Mouse (Mus musculus): ENCODE data around the gene Irgq. TPM values are rescaled to one million over a fixed set of nuclear protein-coding genes. Genes with fewer than 3 reads are reported as not detected.
A peak's percentile ranks its signal among the peaks of the same experiment; 100 is the strongest.

The Irgq gene
- polyA plus RNA-seq, 1 experiment from 2014 or later, result 8.0 TPM

- Histone ChIP-seq H3K9ac (ENCODE audit: low read length) (peak overlapping the region; percentile 89), H3K9me3 (ENCODE audit: control insufficient read depth, low read length) (0 out of 2 replicates have a peak, but pooled peaks cover 2% of the 10 kb centered on the region), H3K36me3 (ENCODE audit: control insufficient read depth, insufficient read depth, low read length) (peaks cover 13% of the 10 kb centered on the region), H3K27me3 (ENCODE audit: control insufficient read depth, insufficient read depth, low read length) (no peaks in the 10 kb centered on the region), H3K4me1 (ENCODE audit: control insufficient read depth in 2 of 2, insufficient read depth in 2 of 2, low read length in 2 of 2) (peaks cover 7 to 10% of the 10 kb centered on the region in 2 experiments), H3K4me3 (ENCODE audit: control insufficient read depth in 1 of 2, insufficient read depth in 1 of 2, low read depth in 1 of 2, low read length in 2 of 2) (peak overlapping the region; percentile 88 to 94), H3K4me2 (ENCODE audit: low read length) (peak overlapping the region; percentile 70), H3K27ac (replicated peaks in 1 of 2; ENCODE audit: control insufficient read depth in 1 of 2, insufficient read depth in 1 of 2, low read depth in 2 of 2, low read length in 2 of 2) (peak overlapping the region; percentile 53 to 72; a peak in 3 of 4 replicates)
- ATAC-seq (ENCODE audit: insufficient number of reproducible peaks, insufficient read depth, low FRiP score, low read depth), result peak; percentile 98
- under 1% methylated on average over 57 of the region's 57 CpGs for WGBS
These were observed 16.3 kb downstream of the Irgq start for GRCm38 (mm10) chr7:24546634-24547389.

- H3K9me3 ChIP-seq (ENCODE audit: control insufficient read depth, low read length), result 0 out of 2 replicates have a peak, but pooled peaks cover 2% of the 10 kb centered on the region
- H3K4me2 ChIP-seq (ENCODE audit: low read length), result peak overlapping the region; percentile 70
- peak overlapping the region; percentile 89 for H3K9ac ChIP-seq (ENCODE audit: low read length)
- H3K4me1 ChIP-seq (ENCODE audit: control insufficient read depth in 2 of 2, insufficient read depth in 2 of 2, low read length in 2 of 2), result peaks cover 7 to 10% of the 10 kb centered on the region in 2 experiments
- 27% methylated on average over 13 of the region's 13 CpGs for WGBS
- peak overlapping the region; percentile 88 to 94 for H3K4me3 ChIP-seq (ENCODE audit: control insufficient read depth in 1 of 2, insufficient read depth in 1 of 2, low read depth in 1 of 2, low read length in 2 of 2)
- peak overlapping the region in 1 of 2 experiments; percentile 48; a peak in 1 of 4 replicates for H3K27ac ChIP-seq (replicated peaks in 1 of 2; ENCODE audit: control insufficient read depth in 1 of 2, insufficient read depth in 1 of 2, low read depth in 2 of 2, low read length in 2 of 2)
- peaks cover 20% of the 10 kb centered on the region for H3K36me3 ChIP-seq (ENCODE audit: control insufficient read depth, insufficient read depth, low read length)
- no peaks in the 10 kb centered on the region for H3K27me3 ChIP-seq (ENCODE audit: control insufficient read depth, insufficient read depth, low read length)
- no peak for ATAC-seq (ENCODE audit: insufficient number of reproducible peaks, insufficient read depth, low FRiP score, low read depth)
These were observed 17.1 kb downstream of the Irgq start for GRCm38 (mm10) chr7:24547534-24548036.

- Histone ChIP-seq H3K36me3 (ENCODE audit: control insufficient read depth, insufficient read depth, low read length) (peaks cover 47% of the 10 kb centered on the region), H3K4me2 (ENCODE audit: low read length) (no peak overlapping the region)
These were observed 21.7 kb downstream of the Irgq start for GRCm38 (mm10) chr7:24551985-24552759.

GRCm38 (mm10) chr7:24555786-24556185 lies 25.3 kb downstream of the Irgq start:
- Histone ChIP-seq H3K9ac (ENCODE audit: low read length) (no peak overlapping the region), H3K4me2 (ENCODE audit: low read length) (no peak overlapping the region), H3K36me3 (ENCODE audit: control insufficient read depth, insufficient read depth, low read length) (peaks cover 55% of the 10 kb centered on the region), H3K4me1 (ENCODE audit: control insufficient read depth in 2 of 2, insufficient read depth in 2 of 2, low read length in 2 of 2) (no peaks in the 10 kb centered on the region), H3K4me3 (ENCODE audit: control insufficient read depth in 1 of 2, insufficient read depth in 1 of 2, low read depth in 1 of 2, low read length in 2 of 2) (no peak overlapping the region), H3K27me3 (ENCODE audit: control insufficient read depth, insufficient read depth, low read length) (no peaks in the 10 kb centered on the region), H3K9me3 (ENCODE audit: control insufficient read depth, low read length) (no peaks in the 10 kb centered on the region), H3K27ac (replicated peaks in 1 of 2; ENCODE audit: control insufficient read depth in 1 of 2, insufficient read depth in 1 of 2, low read depth in 2 of 2, low read length in 2 of 2) (no peak overlapping the region)
- 97% methylated on average over 10 of the region's 10 CpGs for WGBS
- ATAC-seq (ENCODE audit: insufficient number of reproducible peaks, insufficient read depth, low FRiP score, low read depth), result no peak

More at GRCm38 (mm10) chr7:24551985-24552759, 21.7 kb downstream of the Irgq start:
- Histone ChIP-seq H3K9me3 (ENCODE audit: control insufficient read depth, low read length) (no peaks in the 10 kb centered on the region), H3K27ac (replicated peaks in 1 of 2; ENCODE audit: control insufficient read depth in 1 of 2, insufficient read depth in 1 of 2, low read depth in 2 of 2, low read length in 2 of 2) (no peak overlapping the region), H3K9ac (ENCODE audit: low read length) (no peak overlapping the region), H3K4me3 (ENCODE audit: control insufficient read depth in 1 of 2, insufficient read depth in 1 of 2, low read depth in 1 of 2, low read length in 2 of 2) (no peak overlapping the region), H3K27me3 (ENCODE audit: control insufficient read depth, insufficient read depth, low read length) (no peaks in the 10 kb centered on the region), H3K4me1 (ENCODE audit: control insufficient read depth in 2 of 2, insufficient read depth in 2 of 2, low read length in 2 of 2) (peaks cover 3 to 6% of the 10 kb centered on the region in 2 experiments)
- WGBS, result 86% methylated on average over 12 of the region's 12 CpGs
- ATAC-seq (ENCODE audit: insufficient number of reproducible peaks, insufficient read depth, low FRiP score, low read depth), result no peak

- ATAC-seq (ENCODE audit: insufficient number of reproducible peaks, insufficient read depth, low FRiP score, low read depth), result no peak
- 92% methylated on average over 4 of the region's 4 CpGs for WGBS
These were observed 31.0 kb downstream of the Irgq start for GRCm38 (mm10) chr7:24561450-24561849.

GRCm38 (mm10) chr7:24563191-24563836 lies 32.8 kb downstream of the Irgq start:
- no peak for ATAC-seq (ENCODE audit: insufficient number of reproducible peaks, insufficient read depth, low FRiP score, low read depth)
- Histone ChIP-seq H3K27ac (replicated peaks in 1 of 2; ENCODE audit: control insufficient read depth in 1 of 2, insufficient read depth in 1 of 2, low read depth in 2 of 2, low read length in 2 of 2) (no peak overlapping the region), H3K4me3 (ENCODE audit: control insufficient read depth in 1 of 2, insufficient read depth in 1 of 2, low read depth in 1 of 2, low read length in 2 of 2) (no peak overlapping the region), H3K36me3 (ENCODE audit: control insufficient read depth, insufficient read depth, low read length) (peaks cover 68% of the 10 kb centered on the region), H3K4me1 (ENCODE audit: control insufficient read depth in 2 of 2, insufficient read depth in 2 of 2, low read length in 2 of 2) (no peaks in the 10 kb centered on the region), H3K4me2 (ENCODE audit: low read length) (no peak overlapping the region), H3K9ac (ENCODE audit: low read length) (no peak overlapping the region), H3K9me3 (ENCODE audit: control insufficient read depth, low read length) (no peaks in the 10 kb centered on the region), H3K27me3 (ENCODE audit: control insufficient read depth, insufficient read depth, low read length) (no peaks in the 10 kb centered on the region)
- WGBS, result 87% methylated on average over 8 of the region's 8 CpGs

More at GRCm38 (mm10) chr7:24561450-24561849, 31.0 kb downstream of the Irgq start:
- Histone ChIP-seq H3K27me3 (ENCODE audit: control insufficient read depth, insufficient read depth, low read length) (no peaks in the 10 kb centered on the region), H3K4me2 (ENCODE audit: low read length) (no peak overlapping the region), H3K4me3 (ENCODE audit: control insufficient read depth in 1 of 2, insufficient read depth in 1 of 2, low read depth in 1 of 2, low read length in 2 of 2) (no peak overlapping the region), H3K9me3 (ENCODE audit: control insufficient read depth, low read length) (no peaks in the 10 kb centered on the region), H3K36me3 (ENCODE audit: control insufficient read depth, insufficient read depth, low read length) (peaks cover 58% of the 10 kb centered on the region), H3K9ac (ENCODE audit: low read length) (no peak overlapping the region), H3K4me1 (ENCODE audit: control insufficient read depth in 2 of 2, insufficient read depth in 2 of 2, low read length in 2 of 2) (no peaks in the 10 kb centered on the region), H3K27ac (replicated peaks in 1 of 2; ENCODE audit: control insufficient read depth in 1 of 2, insufficient read depth in 1 of 2, low read depth in 2 of 2, low read length in 2 of 2) (no peak overlapping the region)

- no peaks in the 10 kb centered on the region for H3K9me3 ChIP-seq (ENCODE audit: control insufficient read depth, low read length)
- H3K36me3 ChIP-seq (ENCODE audit: control insufficient read depth, insufficient read depth, low read length), result peaks cover 73% of the 10 kb centered on the region
- 86% methylated on average over 4 of the region's 4 CpGs for WGBS
- no peaks in the 10 kb centered on the region for H3K27me3 ChIP-seq (ENCODE audit: control insufficient read depth, insufficient read depth, low read length)
- no peak overlapping the region for H3K4me3 ChIP-seq (ENCODE audit: control insufficient read depth in 1 of 2, insufficient read depth in 1 of 2, low read depth in 1 of 2, low read length in 2 of 2)
- H3K4me2 ChIP-seq (ENCODE audit: low read length), result no peak overlapping the region
- H3K27ac ChIP-seq (replicated peaks in 1 of 2; ENCODE audit: control insufficient read depth in 1 of 2, insufficient read depth in 1 of 2, low read depth in 2 of 2, low read length in 2 of 2), result no peak overlapping the region
- H3K4me1 ChIP-seq (ENCODE audit: control insufficient read depth in 2 of 2, insufficient read depth in 2 of 2, low read length in 2 of 2), result no peaks in the 10 kb centered on the region
- ATAC-seq (ENCODE audit: insufficient number of reproducible peaks, insufficient read depth, low FRiP score, low read depth), result no peak
- no peak overlapping the region for H3K9ac ChIP-seq (ENCODE audit: low read length)
These were observed 33.3 kb downstream of the Irgq start for GRCm38 (mm10) chr7:24563837-24564206.
